Mouse (Mus musculus) cortical plate, adult 2 months (tissue): Measurements from ENCODE around the gene Adam19.

Experiments used
- CTCF ChIP-seq: fragments of 200-500 bp; IDR thresholded peaks from 2 replicates; pipeline ENCODE4 v1.5.1; 2011; ENCODE audit warnings: mild to moderate bottlenecking, control low read depth, low read length; ENCODE audit not compliant: insufficient read depth; ENCODE audit errors: extremely low read depth
- POLR2A ChIP-seq: fragments of 200-500 bp; IDR thresholded peaks from 2 replicates; pipeline ENCODE4 v1.6.1; 2011; ENCODE audit warnings: mild to moderate bottlenecking, low read length, control low read depth; ENCODE audit not compliant: insufficient read depth; ENCODE audit errors: extremely low read depth

GRCm38 (mm10) chr11:46085398-46086163, 29.8 kb downstream of the Adam19 start:
- TF ChIP-seq CTCF, result no peak
- no peak for TF ChIP-seq POLR2A
